Mouse (Mus musculus) neural tube, embryonic 10.5 days (tissue): ENCODE measurements around the gene Aebp2.
"Not testable (repeated sequence)": the region's sequence is repeated elsewhere in the genome, so short reads cannot be mapped to it uniquely, and the experiment has no call there.

Experiments
- DNase-seq: peaks from one replicate; pipeline ENCODE4 v3.0.0-alpha.2; 2017; ENCODE audit warnings: low spot score; ENCODE audit errors: extremely low spot score

Gene Aebp2

DNA sequence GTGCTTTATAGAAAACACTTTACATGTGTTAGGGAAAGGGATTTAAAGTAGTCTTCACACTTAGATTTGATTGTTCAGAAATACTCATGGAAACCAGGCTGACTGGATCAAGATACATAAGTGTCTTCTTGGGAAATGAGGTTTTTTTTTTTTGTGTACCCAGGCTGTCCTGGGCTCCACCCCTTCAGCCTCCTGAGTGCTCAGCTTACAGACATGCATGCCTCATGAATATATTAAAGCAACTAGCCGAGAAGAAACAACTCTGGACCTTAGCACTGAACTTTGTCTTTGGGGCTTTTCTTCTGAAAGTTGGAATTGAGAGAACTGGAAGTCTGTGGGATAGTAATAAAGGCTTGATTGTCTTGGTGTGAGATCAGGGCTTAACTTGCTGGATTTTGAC, 27.3 kb downstream of the Aebp2 start:
- DNase-seq: no peak

DNA sequence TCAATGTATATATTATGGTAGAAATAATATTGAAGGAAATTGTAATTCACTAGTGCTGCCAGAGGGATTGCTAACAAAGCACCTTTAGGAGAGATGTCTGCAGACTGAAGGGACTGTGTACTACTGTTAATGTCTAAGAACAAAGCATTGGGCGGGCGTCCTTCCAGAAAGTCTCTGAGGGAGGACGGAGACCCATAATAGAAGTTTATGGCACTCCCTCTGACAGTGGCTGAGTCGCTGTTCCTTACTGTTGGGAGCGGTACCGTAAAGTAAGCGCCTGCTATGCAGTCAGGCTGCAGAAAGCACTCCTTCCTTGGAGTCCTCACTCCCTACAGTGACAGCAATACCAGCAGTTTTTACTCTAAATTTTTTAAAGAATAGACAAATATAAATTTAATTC, 29.5 kb downstream of the Aebp2 start:
- DNase-seq: no peak

DNA sequence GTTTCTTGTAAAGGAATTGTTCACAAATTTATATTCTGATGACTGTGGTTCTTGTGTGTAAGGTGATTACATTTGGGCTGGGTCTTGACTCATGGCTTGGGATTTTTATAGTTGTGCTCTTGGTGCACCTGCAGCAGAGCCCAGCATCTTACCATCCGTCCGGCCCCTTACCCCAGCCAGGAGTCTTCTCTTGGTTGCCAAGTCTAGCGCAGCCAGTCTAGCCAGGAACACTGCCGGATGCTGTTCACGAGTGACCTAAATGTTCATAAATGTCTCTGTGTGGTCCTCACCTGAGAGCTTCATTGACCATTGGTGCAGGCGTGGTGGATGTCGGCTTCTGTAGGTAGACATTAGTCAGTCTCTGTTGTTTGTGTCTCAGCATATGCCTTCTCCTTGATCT, 33.0 kb downstream of the Aebp2 start:
- DNase-seq: no peak

DNA sequence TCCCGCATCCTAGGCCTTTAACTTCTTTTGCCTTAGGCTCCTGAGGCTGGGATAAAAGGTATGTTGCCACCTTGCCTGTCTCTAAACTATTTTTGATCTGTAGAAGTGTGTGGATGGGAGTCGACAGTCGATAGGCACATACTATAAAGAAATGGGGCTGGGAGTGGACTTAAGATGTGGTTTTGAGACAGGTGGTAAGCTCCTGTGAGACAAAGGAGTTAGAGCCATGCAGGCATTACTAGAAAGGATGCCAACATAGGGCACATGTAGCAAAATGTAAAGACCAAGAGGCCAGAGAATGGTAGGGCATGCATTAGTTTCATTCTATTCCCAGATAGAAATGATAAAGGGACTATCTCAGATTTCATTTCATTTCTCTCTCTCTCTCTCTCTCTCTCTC, 34.5 kb downstream of the Aebp2 start:
- no peak for DNase-seq

DNA sequence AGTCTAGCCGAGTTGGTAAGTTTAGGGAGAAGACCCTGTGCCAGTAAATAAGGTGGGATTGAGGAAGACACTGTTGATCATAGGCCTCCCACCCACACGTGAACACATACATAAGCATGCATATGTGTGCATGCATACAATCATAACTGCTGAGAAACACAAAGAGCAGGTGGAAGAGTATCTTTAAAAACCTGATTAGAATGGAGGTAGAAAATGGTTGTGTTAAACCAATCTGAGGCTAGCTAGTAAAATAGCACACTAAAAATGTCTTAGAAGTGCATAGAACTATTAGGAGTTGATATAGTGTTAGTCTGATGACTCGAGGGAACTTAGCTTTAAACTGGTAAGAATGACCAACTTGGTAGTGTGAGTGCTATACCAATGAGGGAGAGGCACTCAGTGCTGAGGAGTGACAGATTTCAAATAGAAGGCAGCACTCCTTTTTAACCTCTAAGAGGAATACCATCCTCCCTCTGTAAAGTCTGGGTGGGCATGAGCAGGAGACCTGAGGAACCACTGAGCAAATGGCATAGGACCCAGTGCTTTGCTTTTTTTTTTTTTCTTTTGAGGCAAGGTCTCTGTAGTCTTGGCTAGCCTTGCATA, 35.6 kb downstream of the Aebp2 start:
- no peak for DNase-seq

DNA sequence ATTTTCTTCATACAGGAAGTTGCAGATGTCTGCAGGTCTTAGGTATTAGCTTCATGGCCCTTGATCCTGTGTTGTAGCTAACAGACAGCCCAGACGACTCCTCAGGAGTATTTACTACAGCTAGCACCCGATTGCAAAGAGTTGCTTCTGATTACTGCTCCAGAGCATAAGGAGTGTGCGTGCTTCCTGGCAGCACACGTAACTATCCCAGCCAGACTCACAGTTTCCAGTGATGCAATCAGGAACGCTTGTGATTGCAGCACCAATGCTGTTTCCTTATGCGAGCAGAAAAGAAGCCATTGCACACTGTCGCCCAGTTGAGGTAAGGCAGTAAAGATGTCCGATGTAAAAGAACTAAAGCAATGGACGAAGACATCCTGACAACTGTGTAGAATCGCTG, 38.6 kb downstream of the Aebp2 start:
- DNase-seq: no peak

DNA sequence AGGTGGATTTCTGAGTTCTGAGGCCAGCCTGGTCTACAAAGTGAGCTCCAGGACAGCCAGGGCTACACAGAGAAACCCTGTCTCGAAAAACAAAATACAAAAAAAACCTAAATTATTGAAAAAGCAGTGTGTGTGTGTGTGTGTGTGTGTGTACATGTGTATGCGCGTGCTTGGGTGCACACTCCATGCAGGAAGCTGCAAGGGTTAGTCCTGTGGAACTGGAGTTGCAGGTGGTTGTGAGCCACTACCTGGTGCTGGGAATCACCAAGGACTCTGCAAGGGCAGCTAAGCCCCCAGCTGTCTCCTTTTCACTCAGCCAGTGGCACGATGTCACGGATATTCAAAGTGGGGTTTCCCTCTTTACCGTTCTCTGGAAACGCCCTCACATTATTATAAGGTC, 39.3 kb downstream of the Aebp2 start:
- no peak for DNase-seq

DNA sequence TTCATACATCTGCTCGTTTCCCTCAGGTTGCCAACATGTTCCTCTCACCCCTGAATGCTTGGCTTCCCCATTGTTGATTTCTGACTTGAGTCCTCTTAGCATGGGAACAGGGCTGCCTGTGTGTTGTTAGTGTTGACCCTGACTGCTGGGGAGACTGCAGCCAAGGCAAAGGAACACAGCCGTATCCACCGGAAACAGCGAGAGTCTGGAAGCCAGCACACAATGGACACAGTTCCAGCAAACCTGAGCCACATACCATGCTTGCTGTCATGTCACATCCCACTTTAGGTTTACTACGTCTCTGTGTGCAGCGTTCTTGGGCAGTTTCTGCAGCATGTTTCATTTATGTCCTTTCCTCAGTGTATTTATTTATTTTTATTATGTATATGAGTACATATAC, 39.8 kb downstream of the Aebp2 start:
- no peak for DNase-seq

DNA sequence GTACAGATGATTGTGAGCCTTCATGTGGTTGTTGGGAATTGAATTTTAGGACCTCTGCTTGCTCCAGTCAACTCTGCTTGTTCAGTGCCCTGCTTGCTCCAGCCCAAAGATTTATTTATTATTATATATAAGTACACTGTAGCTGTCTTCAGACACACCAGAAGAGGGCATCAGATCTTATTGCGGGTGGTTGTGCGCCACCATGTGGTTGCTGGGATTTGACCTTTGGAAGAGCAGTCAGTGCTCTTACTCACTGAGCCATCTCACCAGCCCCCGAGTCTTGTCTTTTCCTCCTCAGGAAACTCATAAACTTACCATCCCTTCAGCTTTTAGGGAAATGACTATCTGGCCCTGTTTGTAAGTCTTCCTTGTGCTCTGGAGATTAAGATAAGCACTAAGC, 40.2 kb downstream of the Aebp2 start:
- not testable (repeated sequence) for DNase-seq

DNA sequence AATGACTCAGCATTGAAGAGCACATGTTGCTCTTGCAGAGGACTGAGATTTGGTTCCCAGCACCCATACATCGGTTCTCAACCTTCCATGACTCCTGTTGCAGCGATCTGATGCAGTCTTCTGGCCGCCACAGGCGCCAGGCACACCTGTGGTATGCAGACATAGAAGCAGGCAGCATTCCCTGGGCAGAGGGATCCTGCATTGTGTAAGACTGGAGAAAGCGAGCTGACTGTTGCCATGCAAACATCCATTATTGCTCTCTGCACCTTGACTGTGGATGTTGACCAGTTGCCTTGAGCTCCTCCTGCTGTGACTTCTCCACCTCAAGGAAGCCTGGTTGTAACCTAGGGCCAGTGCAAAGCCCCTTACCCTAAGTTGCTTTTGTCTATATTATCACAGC, 42.1 kb downstream of the Aebp2 start:
- DNase-seq: no peak

DNA sequence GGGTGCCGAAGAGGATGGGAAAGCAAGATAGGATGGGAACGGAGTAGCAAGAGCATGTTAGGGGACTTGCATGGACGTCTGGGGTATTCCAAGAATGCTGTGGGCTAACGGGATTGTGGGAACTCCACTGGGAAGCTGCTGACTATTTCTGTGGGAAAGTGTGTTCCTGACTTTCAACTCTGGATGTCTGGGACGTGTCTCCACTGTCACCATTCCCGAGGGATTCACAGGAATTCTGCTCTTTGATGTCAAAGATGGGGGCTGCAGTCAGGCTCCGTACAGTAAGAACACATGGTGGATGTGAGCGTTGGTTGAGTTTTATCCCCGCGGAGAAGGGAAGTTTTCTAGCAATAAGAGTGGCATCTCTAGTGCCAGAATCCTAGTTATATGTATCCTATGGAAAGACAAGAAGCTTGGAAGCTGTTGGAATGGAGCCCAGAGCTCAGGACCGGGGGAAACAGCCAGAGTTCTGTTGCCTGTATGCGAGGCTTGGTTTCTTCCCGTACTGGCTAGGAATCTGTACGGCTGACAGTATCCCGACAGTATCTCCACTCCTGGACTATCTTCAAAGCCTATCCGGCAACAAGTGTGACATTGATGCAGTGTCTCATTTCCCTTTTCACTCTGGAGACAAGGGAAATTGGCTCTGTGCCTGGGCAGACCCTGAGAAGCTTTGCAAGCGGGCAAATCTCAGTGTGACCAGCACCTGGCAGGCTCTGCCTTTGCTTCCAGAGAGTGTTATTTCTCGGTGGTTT, 44.2 kb downstream of the Aebp2 start:
- DNase-seq: no peak

DNA sequence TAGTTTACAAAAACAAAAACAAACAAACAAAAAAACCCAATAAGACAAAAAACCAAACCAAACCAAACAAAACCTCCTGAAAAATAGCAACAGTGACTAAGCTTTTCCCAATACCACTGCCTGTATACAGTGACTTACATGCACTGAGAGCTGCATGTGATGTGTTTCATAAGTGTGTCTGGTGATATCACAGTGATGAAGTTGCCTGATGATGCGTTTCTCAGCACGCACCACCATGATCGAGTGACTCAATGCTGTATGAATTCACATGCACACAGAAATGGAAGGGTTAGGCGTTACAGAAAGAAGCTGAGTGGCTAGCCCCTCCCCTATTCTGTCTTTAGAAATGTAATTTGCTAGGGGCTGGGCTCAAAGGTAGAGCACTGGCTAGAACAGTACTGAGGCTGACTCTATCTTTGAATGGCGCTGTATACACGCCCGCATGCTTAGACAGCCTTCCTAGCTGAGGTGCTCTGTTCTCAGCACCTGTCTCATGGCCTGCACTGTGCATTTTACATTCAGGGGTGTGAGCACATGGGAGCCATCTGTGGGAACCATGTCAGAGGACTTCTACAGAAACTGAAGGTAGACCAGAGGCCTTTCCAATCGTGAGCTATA, 44.9 kb downstream of the Aebp2 start:
- no peak for DNase-seq

DNA sequence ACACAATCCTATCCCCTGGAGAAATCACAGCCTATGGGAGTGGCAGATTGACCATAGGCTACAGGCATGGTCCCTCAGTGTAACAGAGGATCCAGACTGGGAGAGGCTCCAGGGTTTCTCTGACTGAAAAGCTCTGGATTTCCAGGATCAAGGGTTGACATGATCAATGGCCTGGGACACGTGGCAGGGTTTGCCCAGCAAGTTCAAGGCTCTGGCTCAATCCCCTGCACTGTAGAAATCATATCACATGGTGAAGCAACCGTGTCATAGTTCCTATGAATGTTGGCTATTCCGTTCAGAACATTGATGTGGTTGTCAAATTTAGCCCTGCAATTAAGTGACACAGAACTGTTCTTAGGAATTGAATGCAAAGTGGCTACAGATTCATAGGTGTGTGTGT, 52.0 kb downstream of the Aebp2 start:
- no peak for DNase-seq

DNA sequence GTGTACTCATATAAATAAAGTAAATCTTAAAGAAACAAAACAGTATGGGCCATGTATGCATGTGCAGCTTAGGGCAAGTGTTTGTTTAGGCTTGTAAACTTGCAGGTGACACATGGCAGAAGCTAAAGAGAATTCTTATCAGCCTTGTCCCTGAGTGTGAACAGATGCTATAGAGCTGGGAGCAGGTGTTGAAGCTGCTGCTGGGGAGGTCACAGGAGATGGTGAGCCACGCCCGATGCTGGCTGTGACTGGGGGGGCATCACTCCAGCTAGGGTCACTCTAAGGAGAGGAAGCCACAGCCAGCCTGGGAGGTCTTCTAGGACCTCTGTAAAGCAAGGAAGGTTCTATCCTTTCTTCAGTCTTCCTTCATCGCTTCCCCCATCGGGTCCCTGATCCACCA, 53.6 kb downstream of the Aebp2 start:
- DNase-seq: no peak

DNA sequence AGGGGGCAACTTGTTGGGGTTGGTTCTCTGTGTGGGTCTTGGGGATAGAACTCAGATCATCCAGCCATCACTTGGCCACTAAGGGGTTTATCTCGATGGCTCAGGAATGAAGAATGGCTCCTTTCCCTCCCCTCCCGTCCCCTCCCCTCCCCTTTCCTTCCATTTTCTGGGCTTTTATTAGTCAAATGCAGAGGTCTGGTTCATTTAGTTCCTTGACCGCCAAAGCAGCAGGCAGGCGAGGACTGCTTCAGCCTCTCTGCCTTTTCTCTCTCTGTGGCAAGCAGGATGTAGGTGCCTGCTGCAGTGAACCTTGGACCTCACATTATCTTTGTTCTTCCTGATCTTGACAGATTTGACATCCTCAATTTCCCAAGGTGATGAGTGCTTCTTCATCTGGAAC, 54.6 kb downstream of the Aebp2 start:
- DNase-seq: no peak

DNA sequence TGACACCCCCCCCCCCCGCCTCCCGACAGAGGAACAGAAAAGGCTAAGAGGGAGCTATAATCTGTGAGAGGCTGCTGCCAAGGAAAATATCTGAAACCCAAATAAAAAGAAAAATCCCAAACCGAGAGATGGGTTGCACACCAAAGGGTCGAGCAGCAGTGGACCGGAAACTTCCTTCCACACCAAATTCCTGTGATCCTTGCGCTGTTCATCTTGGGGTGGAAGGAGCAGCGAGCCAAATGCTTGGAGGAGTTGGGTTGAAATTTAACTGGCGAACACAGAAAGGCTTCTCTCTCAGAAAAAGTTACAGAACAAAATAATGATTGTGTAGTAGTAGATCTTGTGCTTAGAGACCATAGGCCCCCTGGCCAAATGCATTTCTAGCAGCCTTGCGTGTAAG, 55.5 kb downstream of the Aebp2 start:
- no peak for DNase-seq

DNA sequence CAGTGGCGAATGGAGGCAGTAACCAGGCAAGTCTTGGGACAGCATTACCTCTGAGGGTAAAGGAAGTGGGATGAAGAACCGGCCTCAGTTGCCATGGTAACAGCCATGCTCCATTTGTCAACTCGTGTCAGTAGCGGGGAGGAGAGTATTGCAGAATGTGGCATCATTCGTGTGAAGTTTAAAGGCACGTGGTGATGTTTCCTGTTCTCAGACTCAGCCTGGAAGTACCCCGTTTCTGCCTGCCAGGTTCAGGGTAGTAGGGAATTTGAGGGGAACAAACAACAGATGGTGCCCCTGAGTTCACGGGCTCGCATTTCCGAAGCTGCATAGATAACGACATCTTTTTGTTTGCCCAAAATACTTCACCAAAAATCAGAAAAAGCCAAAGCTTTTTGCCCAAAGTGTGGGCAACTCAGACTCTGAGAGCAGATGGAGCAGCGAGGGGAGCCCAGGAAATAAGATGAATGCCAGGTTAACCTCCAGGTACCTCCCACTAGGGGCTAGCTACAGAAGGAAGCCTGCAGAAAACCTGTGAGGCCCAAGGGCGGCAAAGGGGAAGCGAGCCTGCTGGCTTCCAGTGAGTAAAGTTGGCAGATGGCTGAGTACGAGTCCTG, 56.3 kb downstream of the Aebp2 start:
- DNase-seq: peak; percentile 76

DNA sequence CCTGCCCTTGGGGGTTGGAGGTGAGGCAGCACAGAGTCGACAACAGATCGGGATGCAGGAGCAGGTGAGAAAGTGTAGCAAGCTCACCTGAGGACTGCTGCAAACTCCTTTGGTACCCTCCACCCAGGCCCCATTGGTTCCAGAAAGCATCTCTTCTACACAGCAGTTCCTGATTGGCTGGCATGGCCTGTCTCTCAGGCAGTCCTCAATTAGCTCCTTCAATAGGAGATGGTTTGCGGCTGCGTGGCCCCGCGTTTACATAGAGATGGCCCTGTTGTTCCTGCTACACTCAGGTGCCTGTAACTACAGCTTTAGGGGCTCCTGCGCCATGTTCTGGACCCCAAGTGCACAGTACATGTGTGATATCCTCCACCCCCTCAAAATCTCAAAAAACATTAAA, 58.2 kb downstream of the Aebp2 start:
- DNase-seq: no peak

DNA sequence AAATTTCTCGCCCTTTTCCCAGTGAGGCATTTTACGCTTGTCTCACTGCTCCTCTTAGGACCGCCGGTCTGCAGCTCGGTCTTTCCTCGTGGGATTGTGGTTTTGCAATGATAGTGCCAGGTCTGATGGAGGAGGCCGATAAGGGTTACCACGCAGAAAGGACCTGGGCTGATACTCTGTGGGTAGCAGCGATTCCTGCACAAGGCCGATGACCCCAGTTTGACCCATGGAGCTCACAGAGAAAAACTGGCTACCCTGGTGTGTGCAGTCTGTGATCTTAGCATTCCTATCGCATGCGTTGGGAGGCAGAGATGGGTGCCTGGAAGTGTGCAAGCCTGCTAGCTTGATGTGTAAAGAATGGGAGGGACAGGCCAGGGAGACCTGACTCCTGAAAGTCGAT, 60.4 kb downstream of the Aebp2 start:
- DNase-seq: peak; percentile 25

DNA sequence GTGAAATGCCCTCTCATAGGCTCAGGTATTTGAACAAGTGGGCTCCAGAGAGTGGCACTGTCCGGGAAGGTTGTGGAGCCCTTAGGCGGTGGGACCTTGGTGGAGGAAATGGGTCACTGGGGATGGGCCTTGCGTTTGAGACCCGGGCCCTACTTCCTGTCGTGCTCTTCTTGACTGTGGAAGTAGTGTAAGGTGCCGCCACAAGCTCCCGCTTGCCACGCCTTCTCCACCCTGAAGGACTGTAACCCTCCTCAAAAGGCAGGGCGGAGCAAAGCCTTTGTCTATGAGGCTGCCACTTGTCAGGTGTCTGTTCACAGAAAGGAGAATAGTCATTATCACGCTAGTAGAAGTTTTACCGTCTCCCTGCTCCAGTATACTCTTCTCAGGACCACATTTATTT, 61.9 kb downstream of the Aebp2 start:
- DNase-seq: no peak

DNA sequence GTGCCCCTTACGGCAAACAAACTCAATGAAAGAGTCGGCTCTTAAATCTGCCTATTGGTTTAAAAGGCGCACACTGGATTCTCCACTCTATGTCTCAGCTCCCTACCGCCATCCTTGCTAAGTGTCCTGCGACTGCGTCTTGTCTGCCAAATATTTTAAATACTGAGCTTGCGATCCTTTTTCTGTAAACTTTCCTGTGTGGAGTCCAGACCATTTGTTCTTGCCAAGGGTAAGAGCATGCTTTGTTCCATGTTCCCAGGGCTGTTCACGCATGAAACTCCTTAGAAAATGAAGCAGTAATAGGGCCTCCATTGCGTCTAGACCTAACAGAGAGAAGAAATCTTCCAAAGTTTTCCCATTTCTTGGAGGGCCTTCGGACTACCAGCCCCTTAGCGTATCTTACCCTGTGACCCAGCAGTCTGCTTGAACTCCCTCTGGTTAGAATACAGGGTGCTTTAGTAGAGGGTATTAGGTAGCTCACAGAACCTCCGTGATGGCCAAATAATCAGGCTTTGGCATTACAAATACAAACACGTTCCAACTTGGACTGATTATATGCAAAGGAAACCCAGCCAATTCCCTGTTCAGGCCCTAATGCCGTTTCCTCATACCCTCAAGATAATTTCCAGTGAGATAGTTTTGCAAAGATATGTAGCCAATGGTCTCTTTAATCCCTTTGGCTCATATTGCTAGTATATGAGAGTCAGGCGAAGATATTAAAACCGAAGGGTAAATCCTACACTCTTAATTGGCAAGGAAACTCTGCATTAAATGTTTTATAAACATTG, 67.3 kb downstream of the Aebp2 start:
- no peak for DNase-seq

DNA sequence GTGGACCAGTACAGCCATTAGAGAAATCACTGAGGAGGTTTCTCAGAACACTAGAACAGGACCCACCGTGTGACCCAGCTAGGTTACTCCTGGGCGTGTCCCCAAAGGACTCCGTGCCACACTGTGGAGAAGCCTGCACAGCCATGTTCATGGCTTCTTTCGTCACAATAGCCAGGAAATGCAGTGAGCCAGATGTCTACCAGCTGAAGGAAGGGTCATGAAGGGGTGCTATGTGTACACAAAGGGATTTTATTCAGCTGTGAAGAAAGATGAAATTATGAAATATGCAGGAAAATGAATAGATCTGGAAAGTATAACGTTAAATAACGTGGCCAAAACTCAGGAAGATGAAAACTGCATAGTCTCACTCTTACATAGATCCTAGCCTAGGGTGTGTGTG, 69.7 kb downstream of the Aebp2 start:
- no peak for DNase-seq
